Mouse (Mus musculus) limb, embryonic 14.5 days (tissue): ENCODE measurements at regions not wholly inside any gene's neighbourhood (a gene's known extent, or its start where the extent isn't known, plus 50 kb on each side); places are given as distances from the start of the nearest gene placed in this dataset.

Experiments used
- ATAC-seq: fragments of 200-750 bp; cut with Nextera tagmentation; 2 replicates; pipeline ENCODE4 v1.8.0; 2017; ENCODE audit warnings: low read depth, moderate number of reproducible peaks, moderate TSS enrichment; ENCODE audit not compliant: low FRiP score
- DNase-seq: peaks from one replicate; pipeline ENCODE4 v3.0.0-alpha.2; 2015; ENCODE audit warnings: low spot score
- H3K27ac ChIP-seq: fragments of 300-500 bp; sonication (generic); replicated peaks from 2 replicates; pipeline ENCODE4 v1.5.1; 2014; ENCODE audit warnings: low read depth, mild to moderate bottlenecking, low read length, moderate library complexity, mixed read lengths
- H3K27me3 ChIP-seq: fragments of 300-500 bp; sonication (generic); 2 replicates; pipeline ENCODE4 v1.6.1; 2014; ENCODE audit warnings: low read length, mixed read lengths; ENCODE audit not compliant: control insufficient read depth, insufficient read depth
- H3K36me3 ChIP-seq: fragments of 300-500 bp; sonication (generic); 2 replicates; pipeline ENCODE4 v1.6.1; 2014; ENCODE audit warnings: mild to moderate bottlenecking, low read length, moderate library complexity, mixed read lengths; ENCODE audit not compliant: control insufficient read depth, insufficient read depth
- H3K4me1 ChIP-seq: fragments of 300-500 bp; sonication (generic); 2 replicates; pipeline ENCODE4 v1.6.1; 2014; ENCODE audit warnings: antibody characterized with exemption, low read length, mixed read lengths; ENCODE audit not compliant: control insufficient read depth, insufficient read depth
- H3K4me2 ChIP-seq: fragments of 300-500 bp; sonication (generic); replicated peaks from 2 replicates; pipeline ENCODE4 v1.6.1; 2014; ENCODE audit warnings: low read depth, mild to moderate bottlenecking, low read length, moderate library complexity; ENCODE audit not compliant: severe bottlenecking
- H3K4me3 ChIP-seq: fragments of 300-500 bp; sonication (generic); replicated peaks from 2 replicates; pipeline ENCODE4 v1.5.1; 2014; ENCODE audit warnings: low read length
- H3K9ac ChIP-seq: fragments of 300-500 bp; sonication (generic); 2 replicates; pipeline ENCODE4 v1.6.1; 2014; ENCODE audit warnings: mild to moderate bottlenecking, low read depth, low read length, moderate library complexity; ENCODE audit not compliant: severe bottlenecking
- H3K9me3 ChIP-seq: fragments of 300-500 bp; sonication (generic); 2 replicates; pipeline ENCODE4 v1.6.1; 2016; ENCODE audit warnings: low read length; ENCODE audit not compliant: control insufficient read depth
- POLR2A ChIP-seq: fragments of 200-500 bp; IDR thresholded peaks from 2 replicates; pipeline ENCODE4 v1.8.0; 2012; ENCODE audit warnings: inconsistent platforms, mild to moderate bottlenecking, moderate library complexity, borderline replicate concordance; ENCODE audit not compliant: insufficient read depth, insufficient read length; ENCODE audit errors: extremely low read depth
- WGBS: fragments of 180-500 bp; shearing (Covaris S2); extraction: QIAGEN DNeasy Blood & Tissue Kit; methylation state at CpG from one replicate; pipeline ENCODE4 v1.1.7; 2014; 5-methylcytosine and 5-hydroxymethylcytosine counted together

DNA sequence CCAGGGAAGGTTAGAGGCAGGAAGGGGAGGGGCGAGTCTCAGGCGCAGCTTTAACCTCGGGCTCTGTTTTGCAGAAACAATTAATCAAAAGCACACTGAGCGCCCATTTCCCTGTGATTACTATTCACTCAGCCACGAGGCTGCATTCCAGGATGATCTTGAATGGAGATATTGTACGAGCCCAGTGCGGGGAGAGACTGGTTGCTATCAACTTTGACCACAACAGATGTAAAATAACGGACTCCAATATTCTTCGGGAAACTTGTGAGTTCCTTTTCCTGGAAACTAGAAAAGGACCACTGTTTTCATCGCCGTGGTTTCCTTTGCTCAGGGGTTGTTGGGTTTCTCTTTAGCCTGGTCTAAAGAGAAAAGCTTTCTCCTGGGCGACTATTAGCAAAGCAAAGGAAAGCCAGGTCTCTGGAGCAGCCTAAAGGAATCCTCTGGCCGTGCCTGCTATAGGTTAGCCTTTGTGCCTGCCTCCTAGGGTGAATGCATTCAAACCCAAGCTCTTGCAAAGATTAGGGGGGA, 87.4 kb upstream of the Plekha5 start:
- Histone ChIP-seq H3K9ac (peak overlapping the region; percentile 32; the same call in 1 of the 2 replicates), H3K4me2 (peak overlapping the region; percentile 3; the same call in 1 of the 2 replicates), H3K4me3 (no peak overlapping the region), H3K9me3 (no peaks in the 10 kb centered on the region), H3K27me3 (no peaks in the 10 kb centered on the region), H3K27ac (peak overlapping the region; percentile 53), H3K36me3 (no peaks in the 10 kb centered on the region), H3K4me1 (peaks cover 14% of the 10 kb centered on the region)
- no peak for TF ChIP-seq POLR2A
- 8% methylated on average over 13 of the region's 13 CpGs for WGBS
- DNase-seq, result peak; percentile 30
- peak; percentile 45; the same call in 1 of the 2 replicates for ATAC-seq

DNA sequence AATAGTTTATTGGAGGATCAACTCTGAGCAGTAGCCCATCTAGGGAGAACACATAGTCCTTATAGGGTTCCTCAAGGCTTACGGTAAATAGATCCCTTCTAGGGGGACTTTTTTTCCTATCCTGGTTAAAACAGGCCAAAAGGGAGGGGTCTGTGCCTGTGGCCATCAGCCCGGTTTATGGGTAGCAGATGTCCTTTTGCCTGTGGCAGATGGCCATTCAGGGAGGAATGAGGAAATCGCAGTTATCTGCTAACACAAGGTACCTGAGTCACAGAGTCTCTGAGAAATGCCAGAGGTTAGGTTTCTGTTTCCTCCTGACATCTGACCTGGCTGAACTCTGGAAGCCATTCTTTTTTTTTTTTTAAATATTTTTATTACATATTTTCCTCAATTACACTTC, 90.5 kb upstream of the Plekha5 start:
- no peak overlapping the region for H3K27ac ChIP-seq
- DNase-seq, result no peak
- no peak for TF ChIP-seq POLR2A
- H3K27me3 ChIP-seq, result no peaks in the 10 kb centered on the region
- peaks cover 14% of the 10 kb centered on the region for H3K4me1 ChIP-seq
- no peaks in the 10 kb centered on the region for H3K9me3 ChIP-seq
- no peak overlapping the region for H3K4me2 ChIP-seq
- 24% methylated on average over 3 of the region's 3 CpGs for WGBS
- no peaks in the 10 kb centered on the region for H3K36me3 ChIP-seq
- ATAC-seq, result no peak
- H3K9ac ChIP-seq, result no peak overlapping the region
- H3K4me3 ChIP-seq, result no peak overlapping the region

DNA sequence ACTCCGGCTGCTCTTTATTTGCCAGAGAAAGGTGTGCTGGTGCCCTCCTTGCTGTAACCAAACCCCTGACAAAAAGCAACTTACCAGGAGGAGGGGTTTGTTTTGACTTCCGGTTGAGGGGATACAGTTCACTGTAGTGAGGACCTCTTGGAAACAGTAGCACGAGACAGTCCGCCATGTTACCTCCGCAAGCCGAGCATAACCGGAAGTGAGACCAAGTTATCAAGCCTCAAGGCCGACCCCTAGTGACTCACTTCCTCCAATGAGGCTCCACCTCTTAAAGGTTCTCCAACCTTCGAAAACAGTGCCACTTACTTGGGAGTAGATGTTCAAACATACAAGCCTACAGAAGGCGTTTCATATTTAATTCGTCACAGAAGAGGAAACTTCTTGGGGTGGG, 115.2 kb upstream of the Plekha5 start:
- no peak overlapping the region for H3K4me3 ChIP-seq
- 92% methylated on average over 11 of the region's 11 CpGs for WGBS
- no peaks in the 10 kb centered on the region for H3K9me3 ChIP-seq
- no peaks in the 10 kb centered on the region for H3K27me3 ChIP-seq
- no peak overlapping the region for H3K4me2 ChIP-seq
- no peaks in the 10 kb centered on the region for H3K4me1 ChIP-seq
- H3K27ac ChIP-seq, result no peak overlapping the region
- ATAC-seq (no peak), DNase-seq (no peak)
- no peak overlapping the region for H3K9ac ChIP-seq
- H3K36me3 ChIP-seq, result no peaks in the 10 kb centered on the region
- no peak for TF ChIP-seq POLR2A

DNA sequence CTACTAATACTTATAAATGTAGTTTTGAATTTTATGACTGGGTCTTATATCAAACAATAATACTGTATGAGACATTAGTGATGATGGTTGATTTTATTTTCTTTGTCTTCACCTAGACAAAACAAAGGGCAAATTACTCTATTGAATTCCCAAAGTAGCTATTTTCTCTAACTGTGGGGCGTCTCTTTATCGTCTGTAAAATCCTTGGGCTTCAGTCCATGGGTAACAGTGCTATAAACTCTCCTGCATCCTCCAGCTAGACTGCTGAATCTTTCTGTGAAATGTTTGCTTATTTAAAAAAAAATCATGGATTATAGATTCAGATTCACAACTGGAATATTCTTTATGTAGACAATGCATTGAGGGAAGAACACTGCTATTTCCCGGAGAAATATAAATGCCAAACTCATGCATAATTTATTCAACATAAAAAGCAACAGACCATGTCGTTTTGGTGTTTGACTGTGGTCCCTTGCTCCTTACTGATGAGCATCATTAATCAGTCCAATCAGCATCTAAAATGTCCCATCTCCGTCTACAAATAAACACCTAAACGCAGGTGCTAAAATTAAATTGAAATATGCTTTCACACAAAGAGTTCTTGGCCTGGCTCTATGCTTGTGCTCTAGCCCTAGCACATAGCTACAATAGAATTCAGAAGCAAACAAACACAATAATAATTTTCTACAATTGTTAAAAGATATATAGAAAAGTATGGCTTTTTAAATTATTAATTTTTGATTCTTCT, 116.9 kb upstream of the Plekha5 start:
- ATAC-seq, result no peak
- Histone ChIP-seq H3K9ac (no peak overlapping the region), H3K4me2 (no peak overlapping the region), H3K36me3 (no peaks in the 10 kb centered on the region), H3K4me3 (no peak overlapping the region), H3K9me3 (no peaks in the 10 kb centered on the region), H3K27me3 (no peaks in the 10 kb centered on the region), H3K27ac (no peak overlapping the region), H3K4me1 (no peaks in the 10 kb centered on the region)
- no peak for TF ChIP-seq POLR2A
- no peak for DNase-seq
- WGBS, result 84% methylated on average over 6 of the region's 6 CpGs

DNA sequence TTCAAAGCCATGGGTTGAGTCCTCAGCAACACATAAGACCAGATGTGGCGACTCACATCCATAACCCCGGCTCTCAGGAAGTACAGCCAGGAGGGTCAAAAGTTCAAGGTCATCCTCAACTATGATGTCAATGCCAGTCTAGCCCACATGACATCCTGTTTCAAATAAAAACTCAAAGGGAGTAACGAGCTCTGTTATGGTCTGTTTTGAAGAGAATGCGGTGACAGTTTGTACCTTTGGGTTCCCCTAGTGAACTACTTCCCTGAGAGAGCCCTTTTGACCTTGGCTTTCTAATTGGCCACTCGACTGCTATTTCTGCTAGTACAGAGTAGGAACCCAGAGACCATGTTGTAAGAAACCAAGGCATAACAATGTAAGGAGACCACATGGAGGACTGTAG, 119.7 kb upstream of the Plekha5 start:
- H3K4me1 ChIP-seq, result no peaks in the 10 kb centered on the region
- no peak for TF ChIP-seq POLR2A
- WGBS, result 42% methylated on average over 5 of the region's 5 CpGs
- no peak for ATAC-seq
- H3K4me3 ChIP-seq, result no peak overlapping the region
- no peak overlapping the region for H3K27ac ChIP-seq
- no peak for DNase-seq
- H3K36me3 ChIP-seq, result no peaks in the 10 kb centered on the region
- no peaks in the 10 kb centered on the region for H3K27me3 ChIP-seq
- H3K9ac ChIP-seq, result no peak overlapping the region
- H3K4me2 ChIP-seq, result no peak overlapping the region
- H3K9me3 ChIP-seq, result no peaks in the 10 kb centered on the region
